Mouse (Mus musculus) lung, postnatal 0 days (tissue): ENCODE measurements around the gene Gsdmc4.

Experiments used
- CTCF ChIP-seq: IDR thresholded peaks from 2 replicates; pipeline ENCODE4 v1.5.1; 2016; ENCODE audit warnings: antibody characterized with exemption, mild to moderate bottlenecking
- EP300 ChIP-seq: IDR thresholded peaks from 2 replicates; pipeline ENCODE4 v1.6.1; 2016; ENCODE audit warnings: antibody characterized with exemption, mild to moderate bottlenecking, control low read depth

DNA sequence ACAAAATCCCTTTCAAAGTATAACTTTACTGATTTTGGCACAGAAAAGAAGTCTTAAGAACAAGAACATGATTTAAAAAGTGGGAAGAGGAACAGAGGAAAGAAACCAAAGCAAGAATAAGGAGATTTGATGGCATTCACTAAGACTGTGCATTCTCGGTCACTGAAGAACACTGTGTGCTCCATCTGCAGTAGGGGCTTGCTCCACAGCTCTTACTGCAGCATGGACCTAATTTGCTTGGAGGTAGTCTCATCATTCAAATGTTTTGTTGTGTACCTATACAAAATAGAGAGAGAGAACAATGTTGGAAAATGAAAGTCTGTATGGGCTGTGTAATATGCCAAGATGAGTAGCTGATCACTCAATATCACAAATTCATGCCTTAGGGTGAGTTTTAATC lies 19.3 kb upstream of the Gsdmc4 start:
- TF ChIP-seq CTCF (no peak), EP300 (no peak)
